Mouse (Mus musculus): Measurements from ENCODE around the gene Dnlz.

Dnlz gene

DNA sequence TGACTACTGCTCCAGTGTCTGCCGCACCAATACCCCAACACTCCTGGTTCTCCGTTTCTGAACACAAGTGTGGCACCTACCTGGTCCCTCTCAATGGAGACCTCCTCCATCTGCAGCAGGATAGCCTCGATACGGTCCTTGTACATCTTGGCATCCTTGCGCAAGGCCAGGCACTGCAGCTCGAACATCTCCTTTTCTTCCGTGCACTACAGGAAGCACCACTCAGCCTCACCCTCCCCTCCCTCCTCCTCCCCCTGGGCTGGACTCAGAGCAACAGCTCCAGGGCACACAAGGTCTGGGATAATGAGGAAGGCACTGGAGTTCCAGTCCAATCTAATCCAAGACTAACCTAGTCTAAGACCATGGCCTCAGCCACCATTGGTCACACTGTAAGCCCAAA, 4.8 kb upstream of the Dnlz start:
- no peak for DNase-seq

DNA sequence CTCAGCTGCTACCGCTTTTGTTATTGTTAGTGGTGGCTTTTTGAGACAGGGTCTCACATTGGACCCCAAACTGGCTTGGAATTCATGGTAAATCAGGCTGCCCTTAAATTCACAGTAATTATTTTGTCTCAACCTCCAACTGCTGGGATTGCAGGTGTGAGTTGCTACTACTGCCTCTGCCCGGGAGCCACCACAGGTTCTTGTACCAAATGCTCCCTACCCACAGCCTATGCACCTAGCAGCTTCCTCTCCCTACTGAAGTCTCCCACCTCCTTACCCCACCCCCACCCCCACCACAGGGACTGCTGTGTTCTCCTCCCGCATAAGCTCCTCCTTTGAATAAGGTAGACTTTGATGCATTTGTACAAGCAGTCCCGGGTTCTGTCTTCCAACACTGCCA, 4.3 kb upstream of the Dnlz start:
- no peak for DNase-seq

DNA sequence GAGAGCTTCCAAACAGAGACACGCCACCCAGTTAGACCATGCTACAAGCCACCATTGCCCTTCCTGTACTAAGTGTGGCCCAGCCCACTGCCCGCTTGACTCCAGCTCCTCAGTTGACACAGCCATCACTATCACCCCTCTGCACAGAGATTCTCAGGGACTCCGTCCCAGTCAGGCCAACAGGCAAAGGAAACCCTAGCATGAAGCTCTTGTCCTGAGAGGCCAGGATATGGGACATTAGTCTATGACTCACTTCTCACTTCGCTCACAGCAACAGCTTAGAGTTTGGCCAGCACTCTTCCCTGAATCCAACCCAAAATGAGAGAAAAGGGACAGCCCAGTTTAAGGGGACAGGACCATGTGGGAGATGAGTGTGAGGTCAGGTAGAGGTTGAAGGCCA, 2.5 kb upstream of the Dnlz start:
- DNase-seq, result no peak

DNA sequence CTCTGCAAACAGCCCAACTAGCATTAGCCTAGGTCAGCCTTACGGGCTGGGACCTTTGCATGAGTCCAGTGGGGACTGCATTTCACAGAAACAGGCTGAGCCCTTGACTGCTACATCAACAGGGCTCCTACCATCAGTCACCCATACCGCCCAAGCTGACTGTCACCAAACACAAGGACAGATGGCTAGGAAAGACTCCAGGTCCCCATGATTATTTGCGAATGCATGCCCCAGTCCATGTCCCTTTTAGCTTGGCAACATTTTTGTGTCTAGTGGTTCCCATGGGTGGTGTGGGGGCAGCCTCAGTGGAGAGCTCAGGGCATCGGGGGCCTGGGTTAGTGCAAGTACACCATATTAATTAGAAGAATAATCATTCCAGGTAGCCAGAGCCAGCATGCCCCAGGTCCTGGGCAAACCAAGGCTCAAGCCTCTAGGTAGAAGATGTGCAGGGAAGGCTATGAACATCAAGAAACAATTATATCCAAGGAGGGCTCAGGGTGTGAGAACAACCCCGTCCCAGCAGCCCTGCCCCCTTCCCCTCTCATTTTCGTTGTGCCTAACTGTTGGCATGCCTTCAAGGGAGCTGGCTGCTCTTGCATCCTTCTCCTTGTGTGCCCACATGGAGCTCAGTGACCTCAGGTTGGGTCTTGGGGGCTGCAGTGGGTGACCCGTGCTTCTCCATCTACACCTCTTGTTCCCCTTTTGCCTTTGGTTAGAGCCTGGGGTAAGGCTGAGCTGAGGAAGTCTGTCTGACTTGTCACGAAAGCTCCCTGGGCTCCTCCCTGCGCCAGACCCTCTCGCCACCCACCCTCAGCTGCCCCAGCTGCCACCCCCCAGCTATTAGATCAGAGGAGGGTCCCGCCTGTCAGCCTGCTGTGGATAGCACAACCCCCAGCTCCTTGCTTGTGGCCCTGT, 1.4 kb upstream of the Dnlz start:
- DNase-seq, result no peak

DNA sequence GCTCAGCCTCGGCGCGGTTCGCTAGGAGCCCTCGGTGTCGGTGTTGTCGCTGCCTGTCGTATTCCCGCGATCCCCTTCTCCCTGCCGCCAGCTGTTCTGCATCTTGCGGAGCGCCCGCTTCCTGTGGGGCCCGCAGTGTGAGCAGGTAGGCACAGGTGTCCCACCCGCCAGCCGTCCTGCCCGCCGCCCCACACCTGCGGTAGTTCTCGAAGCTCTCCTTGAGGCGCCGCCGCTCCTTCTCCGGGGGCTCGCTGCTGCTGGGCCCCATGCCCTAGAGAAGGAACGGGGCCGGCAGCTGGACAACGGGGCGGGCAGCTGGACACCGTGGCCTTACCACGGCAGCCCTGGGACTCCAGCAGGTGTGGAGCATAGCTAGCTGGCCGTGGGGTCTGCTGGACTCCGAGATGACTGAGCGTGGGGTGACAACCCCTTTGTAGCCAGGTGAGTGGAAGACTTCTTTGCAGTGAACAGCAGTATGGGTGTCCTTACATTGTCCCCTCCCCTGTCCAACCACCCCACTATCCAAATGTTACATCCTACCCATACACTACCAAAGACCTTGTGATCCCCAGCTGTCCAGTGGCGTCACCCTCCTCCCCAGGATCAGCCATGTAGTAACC, 491 bp upstream of the Dnlz start:
- no peak for DNase-seq

DNA sequence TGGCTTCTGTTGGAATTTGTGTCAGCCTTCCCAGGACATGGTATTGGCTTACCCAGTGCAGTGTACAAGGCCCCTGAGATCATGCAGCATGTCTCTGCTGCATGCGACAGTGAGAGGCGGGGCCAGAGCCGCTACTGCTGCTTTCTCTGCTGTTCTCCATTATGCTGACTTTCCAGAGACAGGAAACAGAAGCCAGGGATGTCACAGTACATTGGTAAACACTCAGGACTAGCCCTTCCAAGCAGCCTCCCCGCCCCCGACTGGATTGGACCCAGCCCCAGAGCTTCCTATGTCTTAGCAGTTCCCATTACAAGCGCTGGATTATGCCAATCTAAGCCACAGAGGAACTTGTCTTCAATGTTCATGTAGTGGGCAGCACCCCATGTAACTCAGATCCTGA, 3.7 kb downstream of the Dnlz start:
- peak; percentile 63 for DNase-seq

DNA sequence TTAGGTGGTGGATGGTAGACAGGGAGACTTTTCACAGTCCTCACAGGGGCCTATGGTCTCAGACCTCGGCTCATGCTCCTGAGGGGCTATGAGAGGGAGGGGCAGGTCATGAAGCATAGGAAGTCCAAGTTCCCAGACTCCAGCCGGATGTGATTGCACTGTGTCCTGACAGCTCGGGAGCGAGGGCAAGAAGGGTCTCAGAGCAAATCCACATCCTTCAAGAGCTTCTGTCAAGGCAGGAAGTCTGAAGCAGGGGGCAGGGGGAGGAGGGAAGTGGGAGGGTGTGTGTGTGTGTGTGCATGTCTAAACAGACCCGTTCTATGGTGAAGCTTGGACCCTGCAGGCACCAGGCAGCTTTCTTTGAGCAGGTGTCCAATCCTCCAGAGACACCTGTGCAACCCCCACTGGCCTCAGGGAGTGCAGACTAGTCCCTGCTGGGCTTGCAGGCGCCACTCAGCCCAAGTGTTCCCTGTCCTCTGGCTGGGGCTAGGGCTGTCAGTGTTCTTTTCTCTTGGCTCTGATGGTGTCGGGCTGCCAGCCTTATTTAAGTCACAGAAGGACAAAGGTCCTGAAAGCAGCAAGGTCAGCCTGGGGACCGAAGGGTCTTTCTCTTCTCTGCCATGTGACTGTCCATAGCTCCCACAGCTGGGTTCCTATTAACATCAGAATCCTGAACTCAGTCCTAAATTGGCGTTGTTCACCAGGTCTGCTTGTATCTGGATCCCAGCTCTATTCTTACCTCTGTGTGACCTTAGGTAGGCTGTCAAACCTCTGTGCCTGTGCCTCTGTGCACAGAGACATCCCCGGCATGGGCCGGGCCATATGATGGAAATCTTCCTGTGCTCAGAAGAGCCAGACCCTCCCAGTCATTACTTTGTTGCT, 9.1 kb downstream of the Dnlz start:
- peak; percentile 39 for DNase-seq

DNA sequence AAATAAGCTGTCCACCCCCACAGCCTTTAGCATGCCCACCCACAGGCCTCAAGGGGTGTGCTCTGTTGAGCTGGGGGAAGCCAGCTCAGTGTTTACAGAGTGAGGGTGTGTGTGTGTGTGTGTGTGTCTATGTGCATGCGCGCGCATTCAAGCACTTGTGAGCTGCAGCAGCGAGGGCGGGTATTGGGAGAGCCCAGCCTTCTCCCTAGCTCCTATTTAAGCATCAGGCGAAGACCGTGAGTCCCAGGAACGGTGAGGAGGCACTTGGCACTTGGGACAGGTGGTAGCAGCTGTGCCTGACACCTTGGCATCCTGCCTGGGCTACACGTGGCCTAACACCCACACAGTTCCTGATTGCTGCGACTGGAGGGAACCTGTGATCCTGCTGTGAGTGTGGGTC, 9.9 kb downstream of the Dnlz start:
- DNase-seq, result peak; percentile 72

DNA sequence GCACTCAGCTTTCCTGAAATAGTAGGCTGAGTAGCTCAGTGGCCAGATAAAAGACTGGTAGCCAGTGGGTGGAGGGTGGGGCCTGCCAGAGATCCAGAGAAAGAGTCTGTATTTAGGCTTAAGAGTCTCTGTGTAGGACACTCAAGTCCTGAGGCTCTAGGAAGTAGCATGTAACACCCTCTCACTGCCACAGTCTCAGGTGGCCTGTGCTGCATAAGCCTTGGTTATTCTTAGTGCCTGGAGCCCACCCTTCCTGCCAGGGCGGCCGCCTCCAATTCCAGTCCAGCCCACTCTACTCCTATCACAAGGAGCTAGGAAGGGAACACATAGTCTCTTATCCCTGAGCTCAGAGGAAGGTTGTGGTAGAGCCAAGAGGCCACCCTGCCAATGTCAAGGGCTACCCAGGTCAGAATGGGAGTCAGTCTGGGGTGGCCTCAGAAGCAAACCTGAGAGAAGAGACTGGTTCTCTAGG, 10.4 kb downstream of the Dnlz start:
- no peak for DNase-seq

DNA sequence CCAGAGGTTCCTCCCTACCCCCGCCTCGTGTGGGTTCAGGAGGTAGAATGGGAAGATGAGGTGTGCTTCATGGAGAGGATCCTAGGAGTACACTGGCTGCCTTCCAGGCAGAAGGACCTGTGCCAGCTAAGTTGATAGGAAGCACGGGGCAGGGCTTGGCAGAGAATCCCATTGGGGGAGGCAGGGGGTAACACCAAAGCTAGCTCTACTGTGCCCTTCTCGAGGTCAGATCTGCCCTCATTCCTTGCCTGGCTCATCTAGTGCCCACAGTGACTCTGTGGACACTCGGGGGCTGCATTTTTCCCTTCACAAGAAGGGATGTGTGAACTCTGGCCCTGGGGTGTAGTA, 12.7 kb downstream of the Dnlz start:
- no peak for DNase-seq

DNA sequence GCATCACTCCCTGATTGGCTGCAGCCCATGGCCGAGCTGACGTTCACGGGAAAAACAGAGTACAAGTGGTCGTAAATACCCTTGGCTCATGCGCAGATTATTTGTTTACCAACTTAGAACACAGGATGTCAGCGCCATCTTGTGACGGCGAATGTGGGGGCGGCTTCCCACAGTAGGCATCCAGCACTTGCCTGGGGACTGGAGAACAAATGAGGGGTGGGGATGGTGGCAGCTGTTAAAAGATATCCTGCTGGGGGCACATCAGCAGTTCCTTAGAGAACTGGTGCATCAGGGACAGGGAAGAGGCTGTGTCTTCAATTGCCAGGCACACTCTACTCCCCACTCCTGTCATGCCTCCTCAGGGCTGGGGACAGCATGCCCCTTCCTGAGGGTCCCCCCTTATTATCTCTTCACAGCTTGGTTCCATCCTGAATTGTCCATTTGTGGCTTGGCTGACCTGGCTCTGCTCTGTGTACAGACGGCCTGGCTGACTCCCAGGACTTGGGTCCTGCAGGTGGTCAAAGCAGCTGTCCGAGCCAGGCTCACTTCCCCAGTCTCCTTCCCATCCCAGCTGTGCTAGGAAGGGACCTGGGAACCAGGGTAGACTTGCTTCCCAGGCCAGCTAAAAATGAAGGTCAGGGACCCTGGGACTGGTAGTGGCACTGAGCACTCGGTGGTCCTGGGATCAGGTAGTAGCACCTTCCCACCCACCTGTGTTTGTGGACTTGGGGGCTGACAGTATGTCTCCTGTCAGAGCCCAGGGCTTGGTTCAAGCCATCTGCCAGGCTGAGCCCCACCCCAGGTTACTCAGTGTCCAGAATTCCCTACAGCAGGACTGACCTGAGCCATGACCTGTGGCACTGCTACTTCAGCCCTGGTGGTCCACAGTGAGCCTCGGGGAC, 13.4 kb downstream of the Dnlz start:
- DNase-seq, result no peak

DNA sequence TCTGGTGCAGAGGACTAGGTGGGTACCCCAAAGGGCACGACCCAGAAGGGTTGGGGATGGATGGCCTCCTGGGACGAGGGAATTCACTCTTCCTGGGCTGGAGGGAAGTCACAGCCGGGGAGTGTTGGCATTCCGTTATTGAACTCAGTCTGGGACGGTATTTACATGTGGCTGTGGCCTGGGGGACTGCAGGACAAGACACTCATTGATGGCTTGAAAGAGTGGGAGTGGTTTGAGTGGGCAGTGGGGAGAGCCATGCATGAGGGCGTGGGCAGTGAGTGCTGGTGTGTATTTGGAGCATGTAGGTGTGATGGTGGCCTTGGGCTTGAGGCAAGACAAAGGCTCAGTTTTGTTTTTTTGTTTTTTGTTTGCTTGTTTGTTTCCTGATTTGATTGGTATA, 21.2 kb downstream of the Dnlz start:
- DNase-seq, result no peak

DNA sequence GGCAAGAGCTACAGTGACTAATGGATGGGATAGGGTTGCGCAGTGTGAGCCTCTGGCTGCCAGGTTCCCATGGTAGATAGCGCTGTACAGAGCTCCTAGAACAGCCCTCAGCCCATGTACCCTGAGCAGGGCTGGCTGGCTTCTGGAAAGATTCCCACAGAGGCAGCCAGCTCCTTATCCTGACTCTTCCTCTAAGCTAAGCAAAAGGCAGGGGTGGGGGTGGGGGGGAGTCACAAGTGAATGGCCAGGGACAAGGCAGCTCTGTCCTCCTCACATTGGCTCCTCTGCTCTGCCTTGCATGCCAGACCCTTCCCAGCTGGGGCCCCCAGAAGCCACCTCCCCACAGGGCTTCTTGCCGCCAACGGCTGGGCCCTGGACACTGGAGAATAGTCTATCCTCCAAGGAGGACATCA, 21.8 kb downstream of the Dnlz start:
- DNase-seq, result no peak

DNA sequence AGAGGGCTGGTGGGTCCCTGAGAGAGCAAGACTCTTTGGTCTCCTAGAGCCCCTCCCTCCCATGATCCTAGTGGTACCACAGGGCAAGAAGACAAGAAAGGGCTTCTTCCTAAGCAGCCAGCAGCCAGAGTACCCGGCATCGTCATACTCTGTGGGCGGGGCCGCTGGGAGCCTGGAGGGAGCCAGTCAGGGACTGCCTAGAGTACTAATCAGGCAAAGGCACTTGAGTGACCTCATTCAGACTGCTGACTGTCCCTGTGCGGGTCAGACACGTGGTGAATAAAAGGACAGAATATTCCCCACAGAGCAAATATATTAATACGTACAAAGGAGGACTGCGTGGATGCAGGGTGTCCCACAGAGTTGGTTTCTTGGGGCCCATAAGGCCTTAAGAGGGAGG, 22.5 kb downstream of the Dnlz start:
- DNase-seq, result no peak

DNA sequence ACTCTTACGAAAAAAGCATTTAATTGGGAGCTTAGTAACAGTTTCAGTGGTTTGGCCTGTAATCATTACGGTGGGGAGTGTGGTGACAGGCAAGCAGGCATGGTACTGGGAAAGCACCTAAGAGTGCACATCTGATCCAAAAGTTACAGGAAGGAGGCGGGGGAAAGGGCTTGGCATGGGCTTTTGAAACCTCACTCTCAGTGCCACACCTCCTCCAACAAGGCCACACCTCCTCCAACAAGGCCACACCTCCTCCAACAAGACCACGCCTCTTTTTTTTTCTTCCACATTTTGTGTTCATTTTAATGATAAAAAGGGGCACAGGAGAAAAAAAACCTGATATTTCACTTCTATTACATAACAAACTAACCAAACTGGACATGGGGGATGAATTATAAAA, 24.1 kb downstream of the Dnlz start:
- no peak for DNase-seq

DNA sequence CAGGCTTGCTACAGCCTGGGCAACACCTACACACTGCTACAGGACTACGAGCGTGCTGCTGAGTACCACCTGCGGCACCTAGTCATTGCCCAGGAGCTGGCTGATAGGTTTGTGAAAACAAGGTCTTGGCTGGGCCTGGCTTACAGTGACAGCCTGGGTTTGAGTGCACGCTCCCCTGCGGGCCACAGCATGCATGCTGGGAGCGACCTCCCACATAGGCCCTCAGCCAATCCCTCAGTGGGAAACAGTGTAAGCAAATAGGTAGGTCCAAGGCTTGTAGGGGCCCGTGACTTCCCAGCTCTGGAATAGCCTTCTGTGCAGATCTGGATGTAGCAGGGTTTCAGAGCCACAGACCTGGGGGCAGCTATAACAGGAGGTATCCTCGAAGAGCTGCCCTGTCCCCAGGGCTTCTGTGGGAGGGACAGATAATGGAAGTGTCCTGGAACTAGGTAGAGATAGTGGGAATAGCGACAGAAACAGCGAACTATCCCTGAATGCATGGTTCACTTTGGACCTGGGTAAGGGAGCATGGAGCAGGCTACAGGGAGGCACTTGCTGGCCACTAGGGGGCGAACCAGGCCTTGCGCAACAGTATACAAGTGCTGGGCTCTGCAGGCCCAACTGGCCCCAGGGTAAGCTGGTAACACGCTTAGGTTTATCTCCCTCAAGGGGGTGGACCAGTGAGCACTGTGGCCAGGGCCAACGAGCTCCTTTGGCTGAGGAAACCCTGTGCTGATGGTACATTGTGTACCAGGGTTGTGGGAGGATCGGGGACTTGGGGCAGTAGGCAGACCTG, 26.3 kb downstream of the Dnlz start:
- peak; percentile 75 for DNase-seq

DNA sequence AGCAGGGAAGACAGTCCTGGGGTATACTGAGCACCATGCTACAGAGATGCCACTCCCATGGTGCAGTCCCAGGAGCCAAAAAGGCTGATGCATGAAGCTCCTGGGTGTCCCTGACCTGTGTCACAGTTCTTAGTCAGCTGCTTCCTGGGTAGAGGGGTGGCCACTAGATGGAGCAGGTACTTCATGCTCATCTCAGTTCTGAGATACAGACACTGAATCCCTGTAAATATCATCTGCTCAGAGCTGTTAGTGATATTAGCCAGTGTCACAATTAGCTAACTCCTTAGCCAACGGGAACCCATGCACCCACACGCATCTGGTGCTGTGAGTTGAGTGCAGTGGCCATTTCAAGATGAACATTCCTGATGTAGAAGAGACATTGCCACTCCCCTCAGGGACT, 27.0 kb downstream of the Dnlz start:
- no peak for DNase-seq

DNA sequence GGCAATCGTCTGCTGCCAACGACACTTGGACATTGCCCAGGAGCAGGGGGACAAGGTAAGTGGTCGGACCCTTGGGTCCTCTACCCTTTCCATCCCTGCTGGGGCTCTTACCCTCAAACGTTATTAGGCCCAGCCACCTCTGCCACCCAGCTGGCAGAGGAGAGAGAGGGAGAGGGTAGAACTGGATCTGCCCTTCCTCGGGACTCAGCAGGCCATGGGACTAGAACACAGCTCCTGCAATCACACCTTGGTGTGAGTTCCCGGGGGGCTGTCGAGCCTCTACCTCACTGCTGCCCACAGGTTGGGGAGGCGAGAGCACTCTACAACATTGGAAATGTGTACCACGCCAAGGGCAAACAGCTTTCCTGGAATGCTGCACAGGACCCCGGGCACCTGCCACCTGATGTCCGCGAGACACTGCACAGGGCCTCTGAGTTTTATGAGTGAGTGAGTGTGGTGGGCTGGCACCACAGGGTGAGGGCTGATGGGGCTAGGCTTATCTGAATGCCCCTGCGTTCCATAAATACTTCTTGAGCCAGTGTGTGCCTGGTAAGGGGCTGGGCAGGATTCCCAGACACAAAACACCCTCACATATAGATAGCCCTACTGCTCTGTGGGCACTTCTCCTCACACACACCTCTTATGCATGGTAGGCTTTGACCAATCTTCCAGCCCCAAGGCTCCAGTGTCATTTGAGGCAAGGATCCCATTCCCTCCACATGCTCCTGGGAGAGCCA, 28.2 kb downstream of the Dnlz start:
- DNase-seq, result no peak

DNA sequence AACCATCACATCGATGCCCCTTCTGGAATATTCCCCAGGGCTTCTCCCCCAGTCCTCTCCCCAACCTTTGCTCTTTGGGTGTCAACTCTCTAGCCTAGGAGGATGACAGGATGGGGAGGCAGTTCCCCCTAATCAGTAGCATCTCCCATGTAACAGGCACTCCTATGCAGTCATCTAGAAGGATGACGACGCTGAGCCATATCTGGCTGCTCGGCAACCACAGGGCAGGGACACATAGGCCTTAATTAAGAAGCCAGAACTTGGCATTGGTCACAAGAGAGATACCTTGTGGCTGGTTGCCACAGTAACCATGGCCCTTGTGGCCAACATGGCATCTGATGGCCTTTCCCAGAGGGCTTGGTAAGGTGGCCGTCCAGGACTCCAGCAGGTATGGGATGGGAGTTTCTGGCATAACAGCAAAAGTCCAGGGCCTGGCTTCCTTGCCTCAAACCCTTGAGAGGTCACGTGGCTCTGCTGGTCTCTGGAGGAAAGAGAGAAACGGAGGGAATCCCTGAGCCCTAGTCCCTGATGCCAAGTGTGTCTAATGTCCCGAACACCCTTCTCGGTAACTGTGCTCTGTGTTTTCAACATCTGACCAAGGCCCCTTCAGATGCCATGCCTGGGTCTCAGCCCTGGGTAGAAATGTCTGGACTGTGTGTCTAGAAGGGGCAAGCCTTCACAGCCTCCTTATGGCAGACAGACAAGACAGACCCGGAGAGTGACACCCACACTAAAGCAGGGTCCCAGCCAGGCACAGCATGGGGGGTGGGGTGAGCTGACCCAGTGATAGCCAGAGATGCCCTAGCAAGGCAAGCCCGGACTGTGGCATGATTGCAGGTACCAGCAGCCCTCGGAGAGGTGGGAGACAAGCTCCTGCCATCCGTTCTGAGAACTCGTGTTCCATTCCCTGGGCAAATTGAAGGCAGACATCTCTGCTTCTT, 31.4 kb downstream of the Dnlz start:
- no peak for DNase-seq

Data from lung, postnatal 14 days (tissue).